Mouse (Mus musculus): ENCODE data around the gene Ctf1. TPM values are rescaled to one million over a fixed set of nuclear protein-coding genes. Genes with fewer than 3 reads are reported as not detected.

The Ctf1 gene
- polyA plus RNA-seq, 1 experiment from 2014 or later = 6.5 TPM

MicroRNAs within 50 kb of the gene (microRNA counts, 519-probe panel; counts per million panel counts)
- not detected for microRNA mmu-miR-762

Small RNAs within 50 kb of the gene (microRNA-seq; reads per million reads assigned to microRNA genes)
- gene Mir762 = not detected

Other genes starting within 250 kb of the Ctf1 start
- 6.4 and 13.0 TPM in 2 replicates for gene Fbrs, start 233.5 kb upstream of the Ctf1 start, polyA plus RNA-seq (2016; fragmentation: Nextera tagmentation; extraction: Ambion mirVana)
- 47.4 and 56.4 TPM in 2 replicates for gene Srcap, start 200.8 kb upstream of the Ctf1 start, polyA plus RNA-seq (2016; fragmentation: Nextera tagmentation; extraction: Ambion mirVana)
- gene Gm42715, start 193.2 kb upstream of the Ctf1 start, polyA plus RNA-seq (2016; fragmentation: Nextera tagmentation; extraction: Ambion mirVana) = 9.4 and 10.0 TPM in 2 replicates
- gene Tmem265, start 151.3 kb upstream of the Ctf1 start, polyA plus RNA-seq (2016; fragmentation: Nextera tagmentation; extraction: Ambion mirVana) = 4.7 and 5.2 TPM in 2 replicates
- 44.2 and 46.6 TPM in 2 replicates for gene Phkg2, start 139.4 kb upstream of the Ctf1 start, polyA plus RNA-seq (2016; fragmentation: Nextera tagmentation; extraction: Ambion mirVana)
- 9.5 and 10.2 TPM in 2 replicates for gene Ccdc189, start 124.1 kb upstream of the Ctf1 start, polyA plus RNA-seq (2016; fragmentation: Nextera tagmentation; extraction: Ambion mirVana)
- gene Rnf40, start 124.0 kb upstream of the Ctf1 start, polyA plus RNA-seq (2016; fragmentation: Nextera tagmentation; extraction: Ambion mirVana) = 37.5 and 46.3 TPM in 2 replicates
- gene Zfp629, start 96.9 kb upstream of the Ctf1 start, polyA plus RNA-seq (2016; fragmentation: Nextera tagmentation; extraction: Ambion mirVana) = 13.0 and 13.8 TPM in 2 replicates
- 32.3 and 59.4 TPM in 2 replicates for gene Bcl7c, start 3.8 kb upstream of the Ctf1 start, polyA plus RNA-seq (2016; fragmentation: Nextera tagmentation; extraction: Ambion mirVana)
- gene Ctf2, start 19.4 kb downstream of the Ctf1 start, polyA plus RNA-seq (2016; fragmentation: Nextera tagmentation; extraction: Ambion mirVana) = 0.26 TPM in 1 of 2 replicates, not detected in the other
- gene Fbxl19, start 31.8 kb downstream of the Ctf1 start, polyA plus RNA-seq (2016; fragmentation: Nextera tagmentation; extraction: Ambion mirVana) = 3.4 and 4.8 TPM in 2 replicates
- gene Orai3, start 57.1 kb downstream of the Ctf1 start, polyA plus RNA-seq (2016; fragmentation: Nextera tagmentation; extraction: Ambion mirVana) = 12.9 and 19.8 TPM in 2 replicates
- 13.2 and 23.7 TPM in 2 replicates for gene Setd1a, start 63.9 kb downstream of the Ctf1 start, polyA plus RNA-seq (2016; fragmentation: Nextera tagmentation; extraction: Ambion mirVana)
- not detected in 2 replicates for gene Gm49388, start 72.9 kb downstream of the Ctf1 start, polyA plus RNA-seq (2016; fragmentation: Nextera tagmentation; extraction: Ambion mirVana)
- 14.9 and 17.1 TPM in 2 replicates for gene Hsd3b7, start 87.9 kb downstream of the Ctf1 start, polyA plus RNA-seq (2016; fragmentation: Nextera tagmentation; extraction: Ambion mirVana)
- gene Stx4a, start 111.6 kb downstream of the Ctf1 start, polyA plus RNA-seq (2016; fragmentation: Nextera tagmentation; extraction: Ambion mirVana) = 32.4 and 36.3 TPM in 2 replicates
- gene Stx1b, start 111.8 kb downstream of the Ctf1 start, polyA plus RNA-seq (2016; fragmentation: Nextera tagmentation; extraction: Ambion mirVana) = 1.1 and 3.2 TPM in 2 replicates
- 10.6 and 11.7 TPM in 2 replicates for gene Zfp646, start 163.5 kb downstream of the Ctf1 start, polyA plus RNA-seq (2016; fragmentation: Nextera tagmentation; extraction: Ambion mirVana)
- gene Zfp668, start 164.1 kb downstream of the Ctf1 start, polyA plus RNA-seq (2016; fragmentation: Nextera tagmentation; extraction: Ambion mirVana) = 15.7 and 21.7 TPM in 2 replicates
- gene Prss53, start 178.2 kb downstream of the Ctf1 start, polyA plus RNA-seq (2016; fragmentation: Nextera tagmentation; extraction: Ambion mirVana) = 1.2 and 1.9 TPM in 2 replicates
- gene Gm21974, start 182.7 kb downstream of the Ctf1 start, polyA plus RNA-seq (2016; fragmentation: Nextera tagmentation; extraction: Ambion mirVana) = not detected in 2 replicates
- gene Vkorc1, start 182.9 kb downstream of the Ctf1 start, polyA plus RNA-seq (2016; fragmentation: Nextera tagmentation; extraction: Ambion mirVana) = 81.7 and 89.4 TPM in 2 replicates
- gene Bckdk, start 191.3 kb downstream of the Ctf1 start, polyA plus RNA-seq (2016; fragmentation: Nextera tagmentation; extraction: Ambion mirVana) = 143 and 176 TPM in 2 replicates
- gene Kat8, start 199.8 kb downstream of the Ctf1 start, polyA plus RNA-seq (2016; fragmentation: Nextera tagmentation; extraction: Ambion mirVana) = 31.0 and 39.7 TPM in 2 replicates
- gene Prss8, start 217.4 kb downstream of the Ctf1 start, polyA plus RNA-seq (2016; fragmentation: Nextera tagmentation; extraction: Ambion mirVana) = 2.3 and 8.9 TPM in 2 replicates
- gene Prss36, start 234.0 kb downstream of the Ctf1 start, polyA plus RNA-seq (2016; fragmentation: Nextera tagmentation; extraction: Ambion mirVana) = 10.9 and 13.0 TPM in 2 replicates